Mouse (Mus musculus) lung, postnatal 10 days (tissue): ENCODE measurements around the gene M6pr.

ENCODE experiments used
- DNase-seq: peaks from one replicate; pipeline ENCODE4 v3.0.0; 2021

M6pr gene

DNA sequence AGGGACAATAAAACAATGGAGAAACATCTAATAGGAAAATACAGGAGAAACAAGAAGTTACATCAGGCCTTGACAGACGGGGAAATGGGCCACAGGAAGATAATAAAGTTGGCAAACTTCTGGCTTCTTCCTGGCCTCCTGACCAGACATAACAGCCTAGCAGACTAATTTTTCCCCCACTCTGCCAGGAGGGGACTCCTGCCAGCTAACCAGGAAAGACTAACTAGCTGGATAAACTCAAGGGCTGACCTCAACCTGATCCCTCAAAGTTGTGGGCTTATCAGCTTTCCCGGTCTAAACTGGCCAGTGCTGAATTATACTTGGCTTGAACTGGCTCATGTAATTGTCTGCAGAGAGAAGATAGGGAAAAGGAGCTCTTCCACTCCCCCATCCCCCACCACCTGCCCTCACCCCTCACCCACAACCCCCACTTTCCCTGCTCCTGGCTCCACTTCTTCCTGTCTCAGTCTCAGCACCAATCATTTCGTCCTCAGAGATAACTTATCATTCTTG is 8.8 kb upstream of the M6pr start:
- no peak for DNase-seq

DNA sequence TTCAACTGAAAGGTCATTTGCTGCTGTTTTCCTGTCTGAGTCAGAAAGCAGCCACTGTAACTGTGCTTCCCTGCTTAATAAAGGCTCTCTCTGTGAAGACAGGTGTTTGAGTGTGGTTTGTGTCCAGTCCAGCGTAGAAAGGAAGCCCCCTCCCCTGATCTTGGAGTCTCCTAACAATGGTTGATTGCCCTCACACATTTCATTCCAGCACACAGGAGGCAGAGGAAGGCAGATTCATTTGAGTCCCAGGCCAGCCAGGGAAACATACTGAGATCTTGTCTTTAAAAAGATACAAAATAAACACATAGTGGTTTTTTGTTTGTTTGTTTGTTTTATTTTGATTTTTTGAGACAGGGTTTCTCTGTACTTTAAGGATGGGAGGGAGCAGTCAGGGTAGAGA is 6.4 kb upstream of the M6pr start:
- no peak for DNase-seq

DNA sequence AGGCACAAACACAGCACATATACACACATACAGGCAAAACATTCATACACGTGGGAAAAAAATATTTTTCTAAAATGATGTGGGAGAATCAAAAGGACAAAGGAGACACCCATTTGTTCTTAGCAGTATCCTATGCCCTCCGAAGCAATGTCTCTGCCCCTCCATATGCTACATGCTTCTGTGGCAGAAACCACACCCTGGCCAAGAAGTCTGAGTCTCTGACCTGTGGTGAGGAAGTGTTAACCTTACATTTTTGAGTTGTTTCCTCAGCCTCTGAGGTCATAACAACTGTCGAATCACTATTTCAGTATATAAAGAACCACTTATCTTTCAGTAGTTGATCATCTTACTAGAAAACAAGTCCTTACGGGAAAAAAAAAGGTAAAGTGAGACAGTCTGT is 5.9 kb upstream of the M6pr start:
- no peak for DNase-seq

DNA sequence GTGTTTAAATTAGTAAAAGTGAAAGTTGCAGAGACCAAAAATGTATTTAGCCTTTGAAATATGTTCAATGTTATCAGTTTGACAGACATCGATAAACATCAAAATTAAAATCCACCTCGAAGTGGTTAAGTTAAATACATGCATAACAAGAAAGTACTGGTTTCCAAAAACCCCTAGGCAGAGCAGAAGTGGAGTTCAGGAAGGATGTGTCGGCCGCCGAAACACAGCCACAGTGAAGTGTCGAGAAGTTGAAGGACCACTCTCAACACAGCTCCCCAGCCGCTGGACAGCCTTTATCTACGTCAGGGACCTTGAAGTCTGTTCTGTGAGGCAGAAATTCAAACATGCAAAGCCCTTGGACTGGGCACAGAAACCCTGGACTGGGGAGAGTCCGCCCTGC is 5.0 kb upstream of the M6pr start:
- no peak for DNase-seq

DNA sequence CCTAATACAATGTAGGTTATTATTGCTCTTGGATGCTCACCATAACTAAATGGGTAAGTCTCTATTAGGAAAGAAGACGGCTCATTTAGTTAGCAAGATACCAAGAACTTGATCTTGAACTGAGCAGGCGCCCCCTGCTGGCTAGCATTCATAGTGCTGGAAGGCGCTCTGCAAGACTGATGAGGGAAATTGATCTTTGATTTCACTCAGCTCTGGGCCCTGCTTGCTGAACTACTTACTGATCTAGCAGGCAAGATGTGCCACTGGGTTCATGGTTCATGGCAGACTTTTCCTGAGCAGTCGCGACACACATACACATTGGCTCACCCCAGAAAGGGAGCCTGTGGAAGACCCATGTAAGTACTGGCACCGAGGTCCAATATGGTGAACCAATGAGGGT is 4.2 kb upstream of the M6pr start:
- peak; percentile 80 for DNase-seq

DNA sequence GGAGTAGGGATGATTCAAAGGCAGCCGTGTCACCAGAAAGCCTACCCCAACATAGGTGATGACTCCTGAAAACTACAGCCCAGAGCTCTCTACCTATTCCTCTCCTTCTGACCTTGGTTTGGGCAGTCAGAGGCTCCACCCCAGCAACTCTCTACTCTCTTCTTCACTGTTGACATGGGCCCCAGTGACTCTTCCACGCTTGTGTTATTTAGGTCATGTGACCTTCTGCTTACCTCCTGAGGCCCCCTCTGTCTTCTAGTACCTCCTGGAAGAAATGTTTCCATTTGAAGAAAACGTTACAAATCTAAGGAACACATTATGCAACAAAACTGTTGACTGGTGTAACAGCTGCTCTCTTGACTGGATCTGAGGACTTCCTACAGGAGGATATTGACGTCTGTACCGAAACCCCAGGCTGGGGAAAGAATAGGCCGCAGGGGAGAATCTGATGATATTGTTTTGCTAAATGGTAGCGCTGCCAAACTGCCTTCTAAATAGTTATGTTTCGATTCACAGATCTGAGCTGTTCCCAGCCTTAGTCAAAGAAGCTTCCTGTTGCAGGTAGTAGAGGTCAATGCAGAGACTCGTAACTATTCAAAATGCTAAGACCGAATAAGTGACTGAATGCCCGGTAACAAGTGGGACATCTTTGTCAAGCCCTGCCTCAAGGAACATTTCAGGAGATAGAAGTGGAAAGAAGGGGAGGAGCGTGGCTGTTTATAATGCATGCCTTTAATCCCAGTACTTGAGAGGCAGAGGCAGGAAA is 3.5 kb upstream of the M6pr start:
- no peak for DNase-seq

DNA sequence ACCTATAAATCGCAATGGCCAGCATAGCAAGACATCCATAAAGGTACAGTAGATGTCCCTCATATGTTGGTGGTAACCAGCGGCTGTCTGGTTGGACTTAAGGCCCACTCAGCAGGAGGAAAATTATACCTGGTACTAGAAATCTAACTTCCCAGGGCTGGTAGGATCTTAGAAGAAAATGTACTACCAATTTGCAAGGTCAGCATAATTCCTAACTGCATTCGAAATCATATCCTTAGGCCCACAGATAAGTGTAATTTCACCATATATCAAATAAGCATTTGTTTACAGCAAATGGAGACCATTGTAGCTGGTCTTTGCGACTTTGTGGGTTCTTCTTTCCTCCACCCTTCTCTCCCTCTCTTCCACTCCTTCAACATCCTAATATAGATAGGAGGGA is 1.8 kb upstream of the M6pr start:
- no peak for DNase-seq

DNA sequence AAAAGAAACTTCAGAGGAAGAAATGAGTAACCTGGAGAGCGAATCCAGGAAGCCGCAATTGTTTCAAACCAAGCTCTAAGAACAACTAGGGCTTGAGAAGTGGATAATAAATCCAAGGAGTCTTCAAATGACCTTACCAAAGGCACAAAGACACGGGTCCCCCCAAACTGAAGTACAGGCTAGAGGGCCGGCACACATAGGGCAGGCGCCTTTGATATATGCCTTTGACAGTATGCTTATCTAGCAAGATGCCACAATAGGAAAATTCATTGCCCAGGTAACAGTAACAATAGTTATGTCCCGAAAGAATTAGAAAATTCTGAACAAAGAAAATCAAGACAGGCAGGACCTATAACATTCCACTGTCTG is 400 bp upstream of the M6pr start:
- no peak for DNase-seq

DNA sequence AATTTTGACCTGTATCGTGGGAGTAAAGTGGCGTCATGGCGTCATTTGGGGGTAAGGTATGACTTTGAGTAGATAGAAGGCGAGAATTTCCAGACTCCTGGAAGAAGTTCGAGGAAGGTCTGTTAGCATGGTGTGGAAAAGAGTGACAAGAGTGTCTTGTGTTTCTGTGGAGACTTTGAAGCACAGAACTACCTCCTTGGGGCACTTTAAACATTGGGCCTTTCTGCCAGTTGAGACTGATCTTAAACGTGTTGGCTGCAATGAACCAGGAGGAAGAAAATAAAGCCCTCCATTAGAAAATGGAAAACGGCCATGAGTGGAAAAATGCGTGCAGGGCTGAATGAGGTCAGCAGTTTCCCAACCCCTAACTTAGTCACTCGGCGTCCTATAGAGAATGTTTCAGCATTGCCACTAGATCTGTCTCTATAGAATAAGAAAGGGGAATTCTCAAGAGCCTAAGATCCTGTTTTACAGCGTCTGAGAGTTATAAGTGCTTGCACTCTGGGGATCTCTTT is 983 bp downstream of the M6pr start:
- DNase-seq: no peak

DNA sequence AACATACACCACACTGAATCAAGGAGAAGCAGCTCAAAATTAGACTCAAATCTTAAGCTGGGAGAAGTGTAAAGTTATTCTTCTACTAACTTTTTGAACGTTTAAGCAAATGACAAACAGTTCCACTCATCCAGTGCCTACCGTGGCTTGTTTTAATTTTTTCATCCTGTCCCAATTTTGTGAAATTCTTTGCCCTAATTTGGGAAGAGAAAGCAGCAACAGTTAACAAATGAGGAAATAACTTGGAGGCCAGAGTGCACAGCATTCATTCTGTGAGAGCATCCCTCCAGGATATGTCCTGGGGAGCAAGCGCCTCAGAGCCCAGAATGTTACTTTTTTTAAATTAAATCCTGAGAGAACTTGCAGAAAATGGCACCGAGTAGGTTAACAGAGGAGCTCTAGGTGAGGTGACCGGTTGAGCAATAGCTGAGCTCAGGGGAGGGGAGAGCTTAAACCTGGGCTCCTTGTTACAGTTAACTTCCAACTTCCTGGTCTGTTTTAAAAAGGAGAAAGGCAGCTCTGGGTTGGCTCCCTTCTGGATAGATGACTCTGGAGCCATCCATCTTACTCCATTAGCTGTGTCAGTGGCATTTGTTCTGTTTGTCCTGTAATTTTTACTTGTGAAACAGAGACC is 1.8 kb downstream of the M6pr start:
- no peak for DNase-seq

DNA sequence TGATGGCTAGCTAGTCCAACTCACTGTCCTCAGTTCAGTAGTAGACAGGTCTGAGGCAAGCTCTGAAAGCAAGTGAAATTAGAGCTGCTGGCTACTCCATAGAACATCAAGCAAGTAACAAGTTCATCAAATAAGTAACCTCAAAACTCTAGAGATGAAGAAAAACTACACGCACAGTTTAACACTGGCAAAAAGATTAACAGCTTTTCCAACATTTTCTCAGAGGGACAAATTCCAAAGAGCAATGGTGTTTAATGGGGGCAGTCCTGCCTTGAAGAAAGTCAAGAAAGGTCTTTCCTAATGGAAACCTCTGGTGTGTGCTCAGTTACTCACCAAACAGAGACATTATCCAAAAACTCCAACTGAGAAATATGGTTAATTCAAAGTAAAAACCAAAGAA is 10.2 kb downstream of the M6pr start:
- no peak for DNase-seq

DNA sequence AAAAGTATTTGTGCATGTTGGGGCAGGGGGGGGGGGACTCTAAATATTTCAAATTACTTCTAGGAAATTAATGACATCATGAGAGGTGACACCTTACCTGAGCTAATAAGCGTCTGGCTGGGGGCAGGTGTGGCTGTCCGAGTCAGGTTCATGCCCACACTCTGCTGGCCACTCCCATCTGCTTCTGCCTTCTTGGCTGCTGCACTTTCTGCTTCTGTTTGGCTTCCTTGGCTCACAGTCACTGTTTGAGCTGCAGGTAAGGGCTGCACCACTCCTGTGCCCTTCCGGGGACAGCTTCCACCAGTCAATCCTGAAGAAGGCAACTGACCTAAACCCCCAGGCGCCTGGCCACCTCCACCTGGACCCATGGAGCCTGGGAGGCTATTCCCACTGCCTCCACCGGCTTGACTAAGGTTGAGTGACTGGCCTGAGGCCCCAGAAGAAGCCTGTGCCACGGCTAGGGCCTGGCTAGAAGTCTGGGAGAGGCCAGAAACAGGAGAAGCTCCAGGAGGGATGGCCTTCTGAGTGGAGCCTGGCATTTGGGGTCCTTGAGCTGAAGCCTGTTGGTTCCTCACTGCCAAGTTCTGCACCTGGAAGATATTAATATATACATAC is 16.9 kb downstream of the M6pr start:
- DNase-seq: no peak

DNA sequence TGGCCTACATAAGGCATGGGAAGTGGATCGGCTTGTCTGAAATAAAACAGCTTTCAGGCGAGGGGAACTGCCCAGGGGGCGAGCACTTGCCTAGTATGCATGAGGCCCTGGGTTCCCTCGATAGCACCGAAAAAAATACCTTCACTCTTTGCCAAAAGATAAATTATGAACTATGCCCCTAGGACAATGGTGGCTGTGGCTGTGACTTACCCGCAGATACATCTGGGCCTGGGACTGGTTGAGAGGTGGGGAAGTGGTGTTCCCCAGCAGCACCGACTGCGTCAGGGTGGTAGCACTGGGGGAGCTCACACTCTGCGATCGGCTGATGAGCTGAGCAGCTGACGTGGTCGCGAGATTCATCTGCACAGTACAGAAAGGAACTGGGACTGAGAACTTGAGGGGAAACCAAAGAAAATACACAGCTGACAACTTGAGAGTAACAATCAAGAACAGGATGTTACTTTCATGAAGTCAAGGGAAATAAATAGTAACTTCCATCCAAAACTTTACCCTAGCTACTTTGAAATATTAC is 24.6 kb downstream of the M6pr start:
- no peak for DNase-seq

DNA sequence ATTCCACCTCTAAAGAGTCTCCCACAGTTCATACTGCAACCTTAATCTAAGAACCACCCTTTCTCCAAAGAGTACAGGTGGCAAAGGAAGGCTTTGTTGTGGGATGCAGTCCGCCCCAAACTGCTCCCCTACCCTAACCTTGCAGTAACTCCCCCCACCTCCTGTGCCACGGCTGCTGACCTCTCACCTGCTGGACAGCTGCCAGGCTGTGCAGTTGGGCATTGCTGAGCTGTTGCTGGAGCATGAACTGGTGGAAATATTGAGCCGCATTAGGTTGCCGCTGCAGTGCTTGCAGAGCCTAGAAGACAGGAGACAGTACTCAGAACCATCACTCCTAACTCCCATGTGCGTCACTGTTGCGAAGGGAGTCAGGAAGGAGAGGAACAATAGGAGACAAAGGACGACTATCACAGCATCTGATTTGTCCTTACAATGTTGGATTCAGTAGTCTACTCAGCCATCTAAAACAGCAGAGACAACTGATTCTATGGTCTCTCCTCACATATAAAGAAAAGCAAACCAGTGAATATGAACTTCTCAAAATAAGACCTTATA is 26.3 kb downstream of the M6pr start:
- no peak for DNase-seq

DNA sequence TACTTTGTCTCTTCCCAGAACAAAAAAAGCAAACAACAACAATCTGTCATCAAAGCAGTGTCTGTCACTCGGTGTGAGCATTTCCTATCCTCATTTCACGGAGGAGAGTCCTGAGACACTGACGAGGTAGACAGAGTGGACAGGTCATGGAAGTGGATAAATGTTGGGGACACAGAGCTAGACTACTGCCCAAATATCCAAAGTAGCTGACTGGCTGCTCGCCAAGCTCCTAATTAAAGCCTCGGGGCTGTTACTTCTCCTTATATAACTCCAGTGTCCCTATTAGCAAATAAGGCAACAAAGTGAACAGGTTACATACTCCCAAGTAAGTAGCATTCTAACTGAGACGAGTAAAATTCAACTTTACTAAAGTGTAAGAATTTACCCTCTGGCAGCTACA is 29.0 kb downstream of the M6pr start:
- DNase-seq: no peak

DNA sequence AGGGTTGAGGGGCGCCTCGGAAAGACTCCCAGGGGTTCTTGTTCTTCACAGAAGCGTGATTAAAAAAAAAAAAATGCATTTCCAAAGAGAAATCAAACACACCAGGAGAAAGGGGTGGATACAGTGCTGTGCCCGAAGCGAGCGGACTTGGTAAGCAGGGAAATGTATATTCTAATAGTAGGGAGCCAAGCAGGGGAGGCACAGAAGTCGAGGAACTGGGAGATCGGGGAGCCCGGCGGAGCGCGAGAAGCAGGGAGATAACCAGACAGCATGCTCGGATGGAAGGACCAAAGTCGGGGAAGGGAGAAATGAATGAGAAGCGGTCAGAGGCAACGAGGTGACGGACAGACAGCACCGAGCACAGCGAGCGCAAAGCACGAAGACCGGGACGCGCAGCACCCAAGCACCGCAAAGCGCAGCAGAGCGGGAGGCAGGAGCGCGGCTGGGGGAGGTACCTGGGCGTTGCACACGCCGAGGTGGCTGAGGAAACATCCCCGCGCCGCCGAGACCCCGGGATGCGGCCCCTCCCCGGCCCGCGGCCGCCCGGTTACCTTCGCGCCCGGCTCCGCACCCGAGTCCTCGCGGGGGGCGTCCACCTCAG is 30.6 kb downstream of the M6pr start:
- peak; percentile 73 for DNase-seq

DNA sequence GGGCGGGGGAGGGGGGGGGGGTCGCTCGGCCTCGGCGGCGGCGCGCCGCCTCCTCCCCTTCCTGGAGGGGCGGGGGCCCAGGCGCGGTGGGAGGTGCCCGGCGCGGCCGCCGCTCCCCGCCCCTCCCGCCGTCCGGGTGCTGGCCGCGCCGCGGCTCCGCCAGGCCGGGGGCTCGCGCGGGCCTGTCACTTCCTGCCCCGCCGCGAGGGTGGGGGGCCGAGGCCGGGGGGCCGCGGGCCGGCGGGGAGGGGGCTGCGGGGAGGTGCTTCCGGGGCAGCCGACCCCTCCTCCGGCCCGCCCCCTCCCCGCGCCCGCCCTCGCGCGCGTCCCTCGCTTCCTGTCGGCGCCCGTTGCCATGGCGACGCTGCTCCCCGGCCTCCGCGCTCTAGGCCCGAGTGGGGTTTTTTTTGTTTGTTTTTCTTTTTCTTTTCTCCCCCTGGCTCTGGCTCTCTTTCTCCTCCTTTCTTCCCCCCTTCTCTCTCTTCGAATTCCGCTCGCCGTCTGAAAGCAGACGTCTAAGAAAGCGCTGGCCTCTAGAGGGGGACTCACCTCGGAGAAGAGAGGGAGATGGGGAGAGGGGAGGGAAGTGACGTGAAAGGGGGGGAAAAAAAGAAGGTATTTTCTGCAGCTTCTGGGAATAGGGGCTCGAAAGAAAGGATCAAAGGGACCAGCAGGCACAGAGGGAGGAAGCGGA is 31.3 kb downstream of the M6pr start:
- peak; percentile 87 for DNase-seq

DNA sequence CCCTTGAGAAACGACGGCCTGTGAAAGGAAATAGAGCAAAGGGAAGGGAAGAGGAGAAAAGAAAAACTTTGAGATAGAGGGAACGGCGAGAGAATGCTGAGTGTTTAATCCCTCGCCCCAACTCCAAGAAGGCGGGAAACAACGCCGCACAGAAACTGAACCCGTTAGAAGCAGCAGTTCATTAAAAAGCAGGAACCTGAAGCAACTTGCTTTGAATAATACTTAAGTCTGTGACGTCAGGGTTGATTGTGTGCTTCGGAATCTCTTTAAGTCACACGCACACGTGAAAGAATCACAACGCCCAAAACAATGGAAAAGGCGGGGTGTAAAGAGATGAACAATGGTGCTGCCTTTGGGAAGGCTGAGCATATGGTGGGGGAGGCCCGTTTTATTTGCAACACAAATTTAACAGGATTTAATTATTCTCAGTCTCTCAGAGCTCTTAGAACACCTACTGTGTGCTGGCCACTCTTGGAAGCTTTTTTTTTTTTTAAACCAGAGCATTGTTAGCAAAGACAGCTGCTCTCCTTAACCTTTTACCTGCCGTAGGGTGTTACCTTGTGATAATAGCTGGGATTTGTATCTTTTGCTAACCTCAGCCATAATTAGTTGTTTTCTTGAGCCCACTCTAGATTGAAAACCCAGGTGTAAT is 32.0 kb downstream of the M6pr start, which contains the start of gene Phc1:
Phc1 (minus strand) TSS at position 213 of the 652 bp plus-strand sequence.
- DNase-seq: peak; percentile 40

DNA sequence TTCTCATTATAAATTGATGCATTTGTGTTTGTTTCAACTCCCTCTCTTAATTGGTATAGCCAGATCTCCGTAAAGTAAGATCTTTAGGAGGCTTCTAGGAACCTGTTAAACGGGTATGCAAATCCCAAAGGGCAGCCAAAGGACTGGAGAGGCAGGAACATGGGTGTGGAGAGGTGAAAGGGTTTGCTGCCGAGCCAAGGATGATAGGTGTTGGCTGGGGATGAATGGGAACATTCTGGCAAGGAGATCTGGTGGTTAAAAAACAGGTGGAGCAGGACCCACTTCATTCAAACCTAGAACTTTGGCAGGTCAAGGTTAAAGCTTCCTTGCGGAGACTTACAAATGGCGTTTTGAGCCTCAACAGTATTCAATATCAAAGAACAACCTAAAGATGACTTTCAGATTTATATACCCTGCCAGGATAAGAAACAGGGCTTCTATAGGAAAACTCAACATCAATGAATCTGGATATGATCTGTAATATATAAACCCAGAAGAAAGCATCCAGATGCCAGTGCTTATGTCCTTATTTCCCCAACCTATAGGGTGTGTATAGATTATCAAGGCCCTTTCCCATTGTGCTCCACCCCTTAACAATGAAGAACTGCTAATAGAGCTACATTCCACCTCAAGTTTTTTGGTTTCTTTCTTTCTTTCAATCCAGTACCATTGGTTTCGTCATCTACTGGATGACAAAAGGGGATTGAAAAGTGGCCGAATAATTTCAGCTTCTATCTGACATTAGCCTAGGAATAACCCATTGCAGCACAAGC is 32.7 kb downstream of the M6pr start:
- DNase-seq: peak; percentile 16

DNA sequence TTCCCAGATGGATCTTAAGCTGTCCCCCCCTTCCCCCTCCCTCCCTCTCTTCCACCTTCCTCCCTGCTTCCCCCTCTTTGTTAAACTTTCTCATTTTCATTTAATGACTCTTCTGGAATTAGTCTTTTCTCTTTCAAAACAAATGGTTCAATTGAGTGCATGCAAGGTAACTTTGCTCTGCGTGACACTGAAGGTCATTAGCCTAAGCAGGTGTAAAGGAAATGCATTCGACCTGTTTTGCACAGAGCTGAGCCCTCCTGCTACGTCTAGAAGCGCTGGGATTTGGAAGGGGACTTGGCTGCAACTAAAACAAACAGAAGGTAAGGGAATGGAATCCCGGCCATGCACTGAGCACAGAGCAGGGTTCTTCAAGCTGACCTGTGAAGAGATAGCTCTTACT is 33.6 kb downstream of the M6pr start:
- DNase-seq: no peak

DNA sequence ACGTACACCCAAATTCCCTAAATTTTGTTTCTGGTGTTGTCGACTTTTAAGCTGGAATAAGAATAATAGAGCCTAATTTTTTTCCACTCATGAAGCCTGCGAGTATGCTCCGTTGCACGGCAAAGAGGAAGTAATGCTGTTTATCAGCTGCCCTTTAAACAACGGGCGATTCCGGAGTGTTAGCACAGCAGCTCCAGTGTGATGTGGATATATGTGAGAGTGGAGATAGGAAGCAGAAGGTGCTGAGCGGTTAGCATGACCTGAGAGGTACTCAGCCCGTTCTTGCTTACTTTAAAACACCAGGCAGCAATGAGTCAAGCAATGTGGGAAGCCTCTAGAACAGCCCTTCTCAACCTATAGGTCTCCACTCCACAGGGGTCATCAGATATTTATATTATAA is 35.2 kb downstream of the M6pr start:
- no peak for DNase-seq
